Mouse (Mus musculus): ENCODE results near the gene Nme2. TPM values are rescaled to one million over a fixed set of nuclear protein-coding genes. Genes with fewer than 3 reads are reported as not detected.

The Nme2 gene
- total and polyA plus RNA-seq, 3 experiments, result 945 to 1,722 (median 1,555) TPM

- TF ChIP-seq CTCF (conservative IDR thresholded peaks at IDR 0.05 in 1 of 2, IDR thresholded peaks at IDR 0.05 in 1 of 2; ENCODE audit: low read depth in 2 of 2, low read length in 2 of 2) (no peak), ETS1 (conservative IDR thresholded peaks at IDR 0.05; ENCODE audit: low read depth, low read length) (no peak), MAZ (IDR thresholded peaks at IDR 0.05; ENCODE audit: low read depth, low read length) (no peak), MEF2A (IDR thresholded peaks at IDR 0.05; ENCODE audit: borderline replicate concordance, low read depth, low read length) (no peak)
- in situ Hi-C loops (cut with MboI; ENCODE audit: low pct_ligation_motif_present, low pct_unique_long_range_greater_than_20kb, low sequenced_read_pairs), result no loop called here
- H3K27me3 ChIP-seq (replicated peaks), result no peaks in the 10 kb centered on the region
- no peak overlapping the region for H3K9ac ChIP-seq (ENCODE audit: insufficient read depth, low read depth)
- dilution Hi-C loops (cut with MboI; ENCODE audit: extremely low pct_ligation_motif_present, extremely low pct_unique_long_range_greater_than_20kb, low sequenced_read_pairs), result no loop called here
- no peaks in the 10 kb centered on the region for H3K9me3 ChIP-seq (replicated peaks; ENCODE audit: low read length)
- H3K4me3 ChIP-seq (replicated peaks in 1 of 3; ENCODE audit: low read depth in 2 of 3, low read length in 2 of 3, poor library complexity in 1 of 3), result no peak overlapping the region
- peaks cover 10 to 25% of the 10 kb centered on the region in 2 experiments for H3K4me1 ChIP-seq (ENCODE audit: control insufficient read depth in 1 of 2, insufficient read depth in 2 of 2)
- peaks cover 1% of the 10 kb centered on the region; the same call in 1 of the 2 replicates for H3K79me2 ChIP-seq (replicated peaks; ENCODE audit: control insufficient read depth, extremely low read depth, insufficient read depth, poor library complexity, severe bottlenecking)
- H3K36me3 ChIP-seq (replicated peaks in 1 of 2; ENCODE audit: control insufficient read depth in 1 of 2, insufficient read depth in 1 of 2, low read length in 1 of 2), result peaks cover 52 to 93% of the 10 kb centered on the region in 2 experiments
- DNase-seq (ENCODE audit: extremely low read depth), result no peak
- H3K27ac ChIP-seq (ENCODE audit: insufficient read depth, low read depth), result peak overlapping the region; percentile 32; the same call in 1 of the 2 replicates
- H3K4me2 ChIP-seq (ENCODE audit: insufficient read depth, low read depth, poor library complexity, severe bottlenecking), result no peak overlapping the region
These were observed 47.2 kb downstream of the Nme2 start for GRCm38 (mm10) chr11:93908829-93909228.

GRCm38 (mm10) chr11:93907839-93908238 lies 48.2 kb downstream of the Nme2 start:
- in situ Hi-C loops (cut with MboI; ENCODE audit: low pct_ligation_motif_present, low pct_unique_long_range_greater_than_20kb, low sequenced_read_pairs), result no loop called here
- no peak for DNase-seq (ENCODE audit: extremely low read depth)
- TF ChIP-seq ZNF384 (IDR thresholded peaks at IDR 0.05; ENCODE audit: low read depth, low read length), result no peak
- Histone ChIP-seq H3K9me3 (replicated peaks; ENCODE audit: low read length) (no peaks in the 10 kb centered on the region), H3K4me1 (ENCODE audit: control insufficient read depth in 1 of 2, insufficient read depth in 2 of 2) (peaks cover 10 to 27% of the 10 kb centered on the region in 2 experiments), H3K79me2 (replicated peaks; ENCODE audit: control insufficient read depth, extremely low read depth, insufficient read depth, poor library complexity, severe bottlenecking) (peaks cover 3% of the 10 kb centered on the region), H3K27me3 (replicated peaks) (no peaks in the 10 kb centered on the region), H3K36me3 (replicated peaks in 1 of 2; ENCODE audit: control insufficient read depth in 1 of 2, insufficient read depth in 1 of 2, low read length in 1 of 2) (peaks cover 50 to 88% of the 10 kb centered on the region in 2 experiments), H3K9ac (ENCODE audit: insufficient read depth, low read depth) (no peak overlapping the region), H3K4me3 (replicated peaks in 1 of 3; ENCODE audit: low read depth in 2 of 3, low read length in 2 of 3, poor library complexity in 1 of 3) (no peak overlapping the region), H3K4me2 (ENCODE audit: insufficient read depth, low read depth, poor library complexity, severe bottlenecking) (no peak overlapping the region), H3K27ac (ENCODE audit: insufficient read depth, low read depth) (no peak overlapping the region)
- dilution Hi-C loops (cut with MboI; ENCODE audit: extremely low pct_ligation_motif_present, extremely low pct_unique_long_range_greater_than_20kb, low sequenced_read_pairs), result no loop called here

- peaks cover 10 to 33% of the 10 kb centered on the region in 2 experiments for H3K4me1 ChIP-seq (ENCODE audit: control insufficient read depth in 1 of 2, insufficient read depth in 2 of 2)
- TF ChIP-seq JUN (IDR thresholded peaks at IDR 0.05; ENCODE audit: insufficient read depth, low read depth, low read length) (no peak), GABPA (IDR thresholded peaks at IDR 0.05; ENCODE audit: insufficient replicate concordance, low read depth, low read length) (no peak), ZNF384 (IDR thresholded peaks at IDR 0.05; ENCODE audit: low read depth, low read length) (peak; percentile 53; the same call in 1 of the 2 replicates)
- no peaks in the 10 kb centered on the region for H3K27me3 ChIP-seq (replicated peaks)
- no peak overlapping the region for H3K4me2 ChIP-seq (ENCODE audit: insufficient read depth, low read depth, poor library complexity, severe bottlenecking)
- DNase-seq (ENCODE audit: extremely low read depth), result no peak
- H3K27ac ChIP-seq (ENCODE audit: insufficient read depth, low read depth), result no peak overlapping the region
- no peak overlapping the region for H3K4me3 ChIP-seq (replicated peaks in 1 of 3; ENCODE audit: low read depth in 2 of 3, low read length in 2 of 3, poor library complexity in 1 of 3)
- peaks cover 50 to 86% of the 10 kb centered on the region in 2 experiments for H3K36me3 ChIP-seq (replicated peaks in 1 of 2; ENCODE audit: control insufficient read depth in 1 of 2, insufficient read depth in 1 of 2, low read length in 1 of 2)
- H3K9ac ChIP-seq (ENCODE audit: insufficient read depth, low read depth), result no peak overlapping the region
- H3K79me2 ChIP-seq (replicated peaks; ENCODE audit: control insufficient read depth, extremely low read depth, insufficient read depth, poor library complexity, severe bottlenecking), result peaks cover 6% of the 10 kb centered on the region
- dilution Hi-C loops (cut with MboI; ENCODE audit: extremely low pct_ligation_motif_present, extremely low pct_unique_long_range_greater_than_20kb, low sequenced_read_pairs) (no loop called here), in situ Hi-C loops (cut with MboI; ENCODE audit: low pct_ligation_motif_present, low pct_unique_long_range_greater_than_20kb, low sequenced_read_pairs) (no loop called here)
- no peaks in the 10 kb centered on the region for H3K9me3 ChIP-seq (replicated peaks; ENCODE audit: low read length)
These were observed 49.2 kb downstream of the Nme2 start for GRCm38 (mm10) chr11:93906834-93907233.

Other genes starting within 250 kb of the Nme2 start
- 61.8 and 76.0 TPM in 2 replicates for gene Utp18, start 70.5 kb downstream of the Nme2 start, total RNA-seq (2012; rRNA removed)
- gene Utp18, start 70.5 kb downstream of the Nme2 start, total RNA-seq (2014; rRNA removed), result 132 and 153 TPM in 2 replicates
- gene Utp18, start 70.5 kb downstream of the Nme2 start, polyA plus RNA-seq (2012; ENCODE audit: insufficient read length, low read depth), result 93.9 and 117 TPM in 2 replicates
- 19.9 TPM in 2 replicates for gene Mbtd1, start 70.4 kb downstream of the Nme2 start, total RNA-seq (2012; rRNA removed)
- 20.5 and 21.5 TPM in 2 replicates for gene Mbtd1, start 70.4 kb downstream of the Nme2 start, total RNA-seq (2014; rRNA removed)
- 46.5 and 50.1 TPM in 2 replicates for gene Mbtd1, start 70.4 kb downstream of the Nme2 start, polyA plus RNA-seq (2012; ENCODE audit: insufficient read length, low read depth)
- gene Gm20390, start 12.0 kb upstream of the Nme2 start, total RNA-seq (2012; rRNA removed), result 717 and 896 TPM in 2 replicates
- 136 and 137 TPM in 2 replicates for gene Gm20390, start 12.0 kb upstream of the Nme2 start, total RNA-seq (2014; rRNA removed)
- gene Gm20390, start 12.0 kb upstream of the Nme2 start, polyA plus RNA-seq (2012; ENCODE audit: insufficient read length, low read depth), result 691 and 791 TPM in 2 replicates
- gene Nme1, start 12.3 kb upstream of the Nme2 start, total RNA-seq (2012; rRNA removed), result 187 and 253 TPM in 2 replicates
- gene Nme1, start 12.3 kb upstream of the Nme2 start, total RNA-seq (2014; rRNA removed), result 443 and 488 TPM in 2 replicates
- gene Nme1, start 12.3 kb upstream of the Nme2 start, polyA plus RNA-seq (2012; ENCODE audit: insufficient read length, low read depth), result 129 and 170 TPM in 2 replicates
- 21.0 TPM in 2 replicates for gene Spag9, start 39.8 kb upstream of the Nme2 start, total RNA-seq (2012; rRNA removed)
- 22.5 and 22.6 TPM in 2 replicates for gene Spag9, start 39.8 kb upstream of the Nme2 start, total RNA-seq (2014; rRNA removed)
- 30.7 and 32.1 TPM in 2 replicates for gene Spag9, start 39.8 kb upstream of the Nme2 start, polyA plus RNA-seq (2012; ENCODE audit: insufficient read length, low read depth)